Mouse (Mus musculus): ENCODE results near the gene Arhgap28. TPM values are rescaled to one million over a fixed set of nuclear protein-coding genes. Genes with fewer than 3 reads are reported as not detected.

The Arhgap28 gene
- total and polyA plus RNA-seq, 3 experiments: 0.11 TPM; not detected in 2

GRCm38 (mm10) chr17:67919959-67920358, 84.0 kb downstream of the Arhgap28 start:
- peaks cover 45% of the 10 kb centered on the region for H3K9me3 ChIP-seq (replicated peaks)
- TF ChIP-seq GATA1 (IDR thresholded peaks at IDR 0.05; ENCODE audit: borderline replicate concordance, low read length): no peak
- no peak for TF ChIP-seq POLR2AphosphoS5 (IDR thresholded peaks at IDR 0.05; ENCODE audit: insufficient replicate concordance, low read depth, low read length)
- TF ChIP-seq TAL1 (conservative IDR thresholded peaks at IDR 0.05; ENCODE audit: low read depth, low read length): no peak

GRCm38 (mm10) chr17:67918201-67918600, 85.7 kb downstream of the Arhgap28 start:
- DNase-seq (ENCODE audit: low spot score) (no peak), ATAC-seq (ENCODE audit: extremely low read depth, insufficient number of reproducible peaks, low FRiP score, poor library complexity, severe bottlenecking) (no peak)
- Histone ChIP-seq H3K4me3 (ENCODE audit: low read depth, low read length) (no peak overlapping the region), H3K27me3 (ENCODE audit: insufficient read depth, low read length) (no peaks in the 10 kb centered on the region), H3K9me3 (replicated peaks) (peaks cover 47% of the 10 kb centered on the region), H3K4me1 (ENCODE audit: insufficient read depth, low read depth, low read length) (no peaks in the 10 kb centered on the region), H3K36me3 (replicated peaks) (no peaks in the 10 kb centered on the region)
- no peak for TF ChIP-seq GATA1 (IDR thresholded peaks at IDR 0.05; ENCODE audit: borderline replicate concordance, low read length)

More at GRCm38 (mm10) chr17:67919959-67920358, 84.0 kb downstream of the Arhgap28 start:
- Histone ChIP-seq H3K4me1 (ENCODE audit: insufficient read depth, low read depth, low read length) (no peaks in the 10 kb centered on the region), H3K27me3 (ENCODE audit: insufficient read depth, low read length) (no peaks in the 10 kb centered on the region), H3K4me3 (ENCODE audit: low read depth, low read length) (no peak overlapping the region), H3K36me3 (replicated peaks) (no peaks in the 10 kb centered on the region)
- DNase-seq (ENCODE audit: low spot score) (no peak), ATAC-seq (ENCODE audit: extremely low read depth, insufficient number of reproducible peaks, low FRiP score, poor library complexity, severe bottlenecking) (no peak)

GRCm38 (mm10) chr17:67916901-67917300, 87.0 kb downstream of the Arhgap28 start:
- TF ChIP-seq GATA1 (IDR thresholded peaks at IDR 0.05; ENCODE audit: borderline replicate concordance, low read length): no peak
- TF ChIP-seq GATA2 (IDR thresholded peaks at IDR 0.05; ENCODE audit: borderline replicate concordance, low read depth, low read length): no peak
- TF ChIP-seq CTCF (IDR thresholded peaks at IDR 0.05; ENCODE audit: low read depth, low read length): no peak
- no peak for TF ChIP-seq POLR2AphosphoS5 (IDR thresholded peaks at IDR 0.05; ENCODE audit: insufficient replicate concordance, low read depth, low read length)
- TF ChIP-seq TAL1 (conservative IDR thresholded peaks at IDR 0.05; ENCODE audit: low read depth, low read length): no peak
- ATAC-seq (ENCODE audit: extremely low read depth, insufficient number of reproducible peaks, low FRiP score, poor library complexity, severe bottlenecking): no peak
- H3K4me3 ChIP-seq (ENCODE audit: low read depth, low read length): no peak overlapping the region
- H3K9me3 ChIP-seq (replicated peaks): peaks cover 49% of the 10 kb centered on the region
- no peaks in the 10 kb centered on the region for H3K36me3 ChIP-seq (replicated peaks)
- H3K27me3 ChIP-seq (ENCODE audit: insufficient read depth, low read length): no peaks in the 10 kb centered on the region
- no peak for DNase-seq (ENCODE audit: low spot score)
- no peaks in the 10 kb centered on the region for H3K4me1 ChIP-seq (ENCODE audit: insufficient read depth, low read depth, low read length)

GRCm38 (mm10) chr17:67912640-67913039, 91.3 kb downstream of the Arhgap28 start:
- Histone ChIP-seq H3K4me1 (ENCODE audit: insufficient read depth, low read depth, low read length) (no peaks in the 10 kb centered on the region), H3K4me3 (ENCODE audit: low read depth, low read length) (no peak overlapping the region), H3K9me3 (replicated peaks) (peaks cover 67% of the 10 kb centered on the region), H3K36me3 (replicated peaks) (no peaks in the 10 kb centered on the region), H3K27me3 (ENCODE audit: insufficient read depth, low read length) (no peaks in the 10 kb centered on the region)
- no peak for ATAC-seq (ENCODE audit: extremely low read depth, insufficient number of reproducible peaks, low FRiP score, poor library complexity, severe bottlenecking)
- DNase-seq (ENCODE audit: low spot score): no peak
- TF ChIP-seq TAL1 (conservative IDR thresholded peaks at IDR 0.05; ENCODE audit: low read depth, low read length) (no peak), CTCF (IDR thresholded peaks at IDR 0.05; ENCODE audit: low read depth, low read length) (no peak), GATA2 (IDR thresholded peaks at IDR 0.05; ENCODE audit: borderline replicate concordance, low read depth, low read length) (no peak), GATA1 (IDR thresholded peaks at IDR 0.05; ENCODE audit: borderline replicate concordance, low read length) (no peak)

GRCm38 (mm10) chr17:67912051-67912450, 91.9 kb downstream of the Arhgap28 start:
- Histone ChIP-seq H3K9me3 (replicated peaks) (peaks cover 66% of the 10 kb centered on the region), H3K4me3 (ENCODE audit: low read depth, low read length) (no peak overlapping the region), H3K4me1 (ENCODE audit: insufficient read depth, low read depth, low read length) (no peaks in the 10 kb centered on the region), H3K27me3 (ENCODE audit: insufficient read depth, low read length) (no peaks in the 10 kb centered on the region), H3K36me3 (replicated peaks) (no peaks in the 10 kb centered on the region)
- no peak for ATAC-seq (ENCODE audit: extremely low read depth, insufficient number of reproducible peaks, low FRiP score, poor library complexity, severe bottlenecking)
- no peak for TF ChIP-seq CTCF (IDR thresholded peaks at IDR 0.05; ENCODE audit: low read depth, low read length)
- no peak for TF ChIP-seq POLR2AphosphoS5 (IDR thresholded peaks at IDR 0.05; ENCODE audit: insufficient replicate concordance, low read depth, low read length)
- no peak for TF ChIP-seq GATA2 (IDR thresholded peaks at IDR 0.05; ENCODE audit: borderline replicate concordance, low read depth, low read length)
- no peak for TF ChIP-seq TAL1 (conservative IDR thresholded peaks at IDR 0.05; ENCODE audit: low read depth, low read length)
- TF ChIP-seq GATA1 (IDR thresholded peaks at IDR 0.05; ENCODE audit: borderline replicate concordance, low read length): no peak
- DNase-seq (ENCODE audit: low spot score): no peak

GRCm38 (mm10) chr17:67908537-67908936, 95.4 kb downstream of the Arhgap28 start:
- no peaks in the 10 kb centered on the region for H3K27me3 ChIP-seq (ENCODE audit: insufficient read depth, low read length)
- DNase-seq (ENCODE audit: low spot score): no peak
- no peak overlapping the region for H3K4me3 ChIP-seq (ENCODE audit: low read depth, low read length)
- H3K36me3 ChIP-seq (replicated peaks): no peaks in the 10 kb centered on the region
- ATAC-seq (ENCODE audit: extremely low read depth, insufficient number of reproducible peaks, low FRiP score, poor library complexity, severe bottlenecking): no peak
- no peaks in the 10 kb centered on the region for H3K4me1 ChIP-seq (ENCODE audit: insufficient read depth, low read depth, low read length)
- TF ChIP-seq GATA1 (IDR thresholded peaks at IDR 0.05; ENCODE audit: borderline replicate concordance, low read length) (no peak), TAL1 (conservative IDR thresholded peaks at IDR 0.05; ENCODE audit: low read depth, low read length) (no peak), POLR2AphosphoS5 (IDR thresholded peaks at IDR 0.05; ENCODE audit: insufficient replicate concordance, low read depth, low read length) (no peak), CTCF (IDR thresholded peaks at IDR 0.05; ENCODE audit: low read depth, low read length) (no peak), GATA2 (IDR thresholded peaks at IDR 0.05; ENCODE audit: borderline replicate concordance, low read depth, low read length) (no peak)
- H3K9me3 ChIP-seq (replicated peaks): peaks cover 55% of the 10 kb centered on the region

GRCm38 (mm10) chr17:67908137-67908536, 95.8 kb downstream of the Arhgap28 start:
- Histone ChIP-seq H3K27me3 (ENCODE audit: insufficient read depth, low read length) (no peaks in the 10 kb centered on the region), H3K4me3 (ENCODE audit: low read depth, low read length) (no peak overlapping the region), H3K36me3 (replicated peaks) (no peaks in the 10 kb centered on the region), H3K9me3 (replicated peaks) (peaks cover 53% of the 10 kb centered on the region), H3K4me1 (ENCODE audit: insufficient read depth, low read depth, low read length) (no peaks in the 10 kb centered on the region)
- TF ChIP-seq CTCF (IDR thresholded peaks at IDR 0.05; ENCODE audit: low read depth, low read length) (no peak), GATA2 (IDR thresholded peaks at IDR 0.05; ENCODE audit: borderline replicate concordance, low read depth, low read length) (no peak), POLR2AphosphoS5 (IDR thresholded peaks at IDR 0.05; ENCODE audit: insufficient replicate concordance, low read depth, low read length) (no peak), TAL1 (conservative IDR thresholded peaks at IDR 0.05; ENCODE audit: low read depth, low read length) (no peak), GATA1 (IDR thresholded peaks at IDR 0.05; ENCODE audit: borderline replicate concordance, low read length) (no peak)
- DNase-seq (ENCODE audit: low spot score) (no peak), ATAC-seq (ENCODE audit: extremely low read depth, insufficient number of reproducible peaks, low FRiP score, poor library complexity, severe bottlenecking) (no peak)

All from G1E (cell line).